Mouse (Mus musculus) left cerebral cortex, adult 11 months (tissue): ENCODE measurements at regions not wholly inside any gene's neighbourhood (a gene's known extent, or its start where the extent isn't known, plus 50 kb on each side); places are given as distances from the start of the nearest gene placed in this dataset.

ENCODE experiments used
- DNase-seq: peaks from one replicate; pipeline ENCODE4 v3.0.0; 2022; ENCODE audit warnings: low spot score

DNA sequence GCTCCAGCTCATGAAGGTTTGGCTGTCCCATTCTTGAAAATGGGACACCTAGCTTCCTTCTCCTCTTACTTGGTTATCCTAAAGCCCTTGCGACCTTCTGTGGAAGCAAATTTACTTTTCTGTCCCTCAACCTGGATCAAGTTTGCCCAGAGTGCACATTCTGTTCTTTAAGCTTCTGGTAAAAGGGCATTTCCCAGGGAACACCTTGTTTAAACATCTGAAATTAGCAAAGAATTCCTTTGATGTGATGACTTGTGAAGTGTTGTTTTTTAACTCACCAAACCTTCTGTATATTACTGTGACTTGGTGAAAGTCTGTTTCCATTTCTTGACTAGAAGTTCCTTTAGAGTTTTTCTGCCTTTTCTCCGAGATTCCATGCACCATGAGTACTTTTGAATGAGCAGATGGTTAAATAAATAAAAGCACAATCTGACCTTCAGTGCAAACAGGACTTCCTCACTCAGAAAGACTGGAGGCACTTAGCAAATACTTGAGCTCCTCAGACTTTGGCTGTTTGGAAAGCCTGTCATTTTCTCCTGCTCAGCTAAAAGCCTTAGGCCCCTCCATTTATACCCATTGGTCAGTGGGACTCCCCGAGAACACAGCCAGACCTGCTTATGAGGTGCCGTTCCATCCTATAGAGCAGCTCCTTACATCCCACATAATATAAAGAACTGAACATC lies 69.3 kb upstream of the Rprm start:
- DNase-seq: no peak

DNA sequence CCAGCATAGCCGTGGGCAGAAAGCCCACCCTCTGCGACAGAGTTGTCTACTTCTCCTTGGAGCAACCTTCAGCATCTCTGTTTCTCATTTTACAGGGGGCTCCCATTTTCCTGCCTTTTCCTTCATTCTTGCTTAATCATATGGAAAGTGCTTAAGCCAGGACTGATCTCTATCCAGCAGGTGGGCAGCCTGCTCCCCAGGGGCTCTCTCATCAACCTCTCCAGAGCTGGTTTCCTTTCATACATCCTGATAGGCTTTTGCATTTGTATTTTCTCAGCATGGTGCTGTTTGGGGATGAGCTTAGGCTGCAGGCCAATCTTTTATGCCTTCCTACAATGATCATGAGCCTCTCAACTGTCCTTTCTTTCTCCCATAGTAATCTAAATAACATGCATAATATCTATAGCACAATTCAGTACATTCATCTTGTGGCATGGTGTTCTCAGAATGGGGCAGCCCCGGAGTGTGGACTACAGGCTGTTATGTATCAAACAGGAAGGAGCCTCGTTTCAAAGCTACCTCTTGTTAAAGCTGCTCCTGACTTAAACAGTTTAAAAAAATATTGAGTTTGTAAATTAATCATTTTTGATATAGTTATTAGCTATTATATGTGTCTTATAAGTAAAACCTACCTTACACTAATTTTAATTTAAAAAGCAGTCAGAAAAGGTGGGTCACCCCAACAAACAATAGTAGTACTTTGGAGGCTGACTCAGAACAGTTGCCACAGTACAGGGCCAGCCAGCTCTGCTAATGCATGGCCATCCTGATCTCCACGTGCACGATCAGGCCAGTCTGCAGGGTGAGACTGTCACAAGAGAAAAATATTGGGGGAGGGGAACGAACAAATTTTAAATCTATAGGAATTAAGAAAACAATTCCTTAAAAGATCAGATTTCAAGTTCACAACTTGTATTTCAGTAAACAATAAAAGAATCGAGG lies 73.6 kb upstream of the Rprm start:
- no peak for DNase-seq

DNA sequence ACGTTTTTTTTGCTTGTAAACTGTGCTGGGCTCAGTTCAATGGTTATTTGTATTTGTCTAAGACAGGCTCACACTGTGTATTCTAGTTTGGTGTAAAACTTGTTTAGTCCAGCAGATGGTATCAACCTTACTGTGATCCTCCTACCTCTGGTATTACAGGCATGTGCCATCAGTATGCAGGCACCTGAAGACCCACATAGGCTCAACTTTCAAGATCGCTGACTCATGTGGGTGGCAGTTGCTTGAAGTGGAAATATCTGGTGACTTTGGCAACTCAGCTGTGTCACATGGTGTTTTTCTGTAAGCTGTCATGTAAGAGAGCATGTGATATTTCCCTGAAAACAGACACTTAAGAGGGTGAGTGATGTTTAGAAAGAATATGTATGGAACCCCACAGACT lies 92.2 kb upstream of the Rprm start:
- DNase-seq: no peak

DNA sequence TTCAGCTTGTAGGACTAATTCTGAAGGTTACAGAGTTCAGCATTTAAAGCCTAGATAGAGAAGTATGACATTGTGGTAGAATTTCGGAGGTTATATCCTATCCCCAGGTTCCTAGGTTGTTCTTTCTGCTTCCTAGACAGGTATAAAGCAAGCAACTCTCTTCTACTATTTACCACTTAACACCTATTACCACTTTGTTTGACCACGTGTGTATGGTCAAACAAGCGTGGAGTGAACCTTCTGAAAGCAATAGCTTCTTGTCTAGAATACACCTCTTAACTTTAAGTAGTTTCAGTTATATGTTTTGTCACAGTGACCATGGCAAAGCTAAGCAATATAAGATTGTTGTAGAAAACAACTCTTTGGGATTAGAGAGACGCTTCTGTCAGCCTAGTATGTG lies 105.5 kb upstream of the Rprm start:
- no peak for DNase-seq

DNA sequence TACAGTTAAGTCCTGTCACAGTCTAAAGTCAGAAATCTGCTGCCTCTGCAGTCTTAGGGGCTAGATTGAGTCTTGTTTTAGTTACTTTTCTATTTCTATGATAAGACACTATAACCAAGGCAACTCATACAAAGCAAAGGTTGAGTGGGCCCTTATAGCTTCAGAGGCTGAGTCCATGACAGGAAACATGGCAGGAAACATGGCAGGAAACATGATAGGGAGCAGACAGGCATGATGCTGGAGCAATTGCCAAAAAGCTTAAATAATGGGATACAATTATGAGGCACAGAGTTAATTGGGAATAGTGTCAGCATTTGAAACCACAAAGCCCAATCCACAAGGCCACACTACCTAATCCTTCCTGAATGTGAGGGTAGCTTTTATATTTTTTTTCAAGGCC lies 113.0 kb upstream of the Rprm start:
- no peak for DNase-seq

DNA sequence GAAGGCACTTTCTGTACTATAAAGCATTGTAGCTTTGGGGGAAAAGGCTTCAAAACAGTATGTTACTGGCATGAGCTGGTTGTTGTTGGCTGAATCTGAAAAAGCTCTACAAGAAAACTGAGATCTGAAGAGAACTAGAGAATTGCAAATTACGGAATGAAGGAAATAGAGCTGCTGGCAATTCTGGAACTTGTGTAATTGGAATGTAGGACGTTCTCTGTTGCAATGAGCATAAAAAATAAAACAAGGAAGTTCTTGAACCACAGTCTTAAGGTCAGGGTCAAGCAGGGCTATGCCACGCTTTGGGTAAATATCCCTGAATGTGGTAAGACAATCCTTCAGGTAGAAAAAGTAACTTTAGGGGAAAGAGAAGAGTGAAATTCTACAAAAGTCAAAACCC lies 130.2 kb upstream of the Rprm start:
- DNase-seq: no peak

DNA sequence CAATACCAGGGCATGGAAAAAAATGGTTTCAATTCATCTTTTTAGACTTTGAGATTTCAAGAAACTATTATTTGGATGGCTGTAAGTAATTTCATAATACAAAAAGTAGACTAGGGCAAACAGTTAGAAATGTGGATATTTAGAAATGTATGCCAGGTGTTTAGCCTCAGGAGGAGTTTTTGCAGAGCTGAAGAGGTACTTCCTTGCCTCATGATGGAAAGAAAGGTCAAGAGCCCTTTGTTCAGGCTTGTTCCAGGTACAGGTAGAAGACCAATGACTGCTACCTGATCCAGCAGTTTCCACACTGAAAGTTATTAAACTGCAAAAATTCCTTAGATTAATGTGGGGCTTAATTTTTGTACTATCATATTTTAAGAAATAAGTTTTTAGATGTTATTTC lies 143.3 kb upstream of the Rprm start:
- DNase-seq: no peak

DNA sequence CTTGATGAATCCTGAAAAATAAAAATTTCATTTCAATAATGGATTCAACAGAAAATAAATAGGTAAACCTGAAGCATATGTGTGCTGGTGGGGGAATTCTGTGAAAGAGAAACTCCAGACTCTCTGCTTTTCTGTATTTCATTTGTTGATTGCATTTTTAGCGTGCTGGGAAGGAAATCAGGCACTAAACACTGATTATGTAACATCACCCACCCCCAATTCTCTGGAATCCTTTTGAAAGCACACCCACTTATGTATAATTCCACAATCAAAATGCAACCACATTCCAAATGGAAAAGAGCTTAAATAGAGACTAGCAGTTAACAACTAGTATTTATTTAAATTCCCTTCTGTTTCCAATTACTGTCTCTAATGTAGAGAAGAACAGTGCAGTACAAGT lies 143.7 kb upstream of the Rprm start:
- DNase-seq: no peak

DNA sequence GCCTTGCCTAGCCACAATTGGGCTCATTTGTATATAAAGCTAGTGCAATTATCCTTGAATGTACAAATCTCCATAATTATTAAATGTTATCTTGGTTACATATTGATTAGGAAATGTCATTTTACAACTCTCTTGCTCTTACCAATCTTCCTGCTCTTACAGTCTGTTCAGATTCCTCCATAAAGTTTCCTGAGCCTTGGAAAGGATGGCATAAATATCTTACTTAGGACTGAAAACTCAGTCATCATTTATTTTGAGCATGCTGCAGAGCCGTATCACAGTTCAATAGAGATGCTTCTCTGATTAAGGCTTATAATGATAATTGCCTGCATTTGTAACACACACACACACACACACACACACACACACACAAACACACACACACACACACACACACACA lies 151.4 kb upstream of the Rprm start:
- no peak for DNase-seq

DNA sequence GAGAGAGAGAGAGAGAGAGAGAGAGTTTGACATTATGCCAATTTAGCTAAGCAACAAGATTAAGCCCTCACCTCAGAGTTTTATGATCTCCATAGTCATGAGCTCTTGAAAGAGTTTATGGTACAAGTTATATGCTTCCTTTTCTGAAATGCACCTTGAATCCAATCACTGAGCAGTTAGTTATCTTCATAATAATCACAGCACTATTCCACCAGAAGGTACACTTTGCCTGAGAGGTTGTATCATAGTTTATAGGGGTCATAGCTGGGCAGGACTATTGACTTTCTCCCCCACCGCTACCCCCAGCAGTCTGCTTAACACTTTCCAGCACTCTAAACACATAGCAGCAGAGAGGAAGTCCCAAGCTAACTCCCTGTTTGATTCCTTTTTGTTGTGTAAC lies 151.8 kb upstream of the Rprm start:
- DNase-seq: no peak

DNA sequence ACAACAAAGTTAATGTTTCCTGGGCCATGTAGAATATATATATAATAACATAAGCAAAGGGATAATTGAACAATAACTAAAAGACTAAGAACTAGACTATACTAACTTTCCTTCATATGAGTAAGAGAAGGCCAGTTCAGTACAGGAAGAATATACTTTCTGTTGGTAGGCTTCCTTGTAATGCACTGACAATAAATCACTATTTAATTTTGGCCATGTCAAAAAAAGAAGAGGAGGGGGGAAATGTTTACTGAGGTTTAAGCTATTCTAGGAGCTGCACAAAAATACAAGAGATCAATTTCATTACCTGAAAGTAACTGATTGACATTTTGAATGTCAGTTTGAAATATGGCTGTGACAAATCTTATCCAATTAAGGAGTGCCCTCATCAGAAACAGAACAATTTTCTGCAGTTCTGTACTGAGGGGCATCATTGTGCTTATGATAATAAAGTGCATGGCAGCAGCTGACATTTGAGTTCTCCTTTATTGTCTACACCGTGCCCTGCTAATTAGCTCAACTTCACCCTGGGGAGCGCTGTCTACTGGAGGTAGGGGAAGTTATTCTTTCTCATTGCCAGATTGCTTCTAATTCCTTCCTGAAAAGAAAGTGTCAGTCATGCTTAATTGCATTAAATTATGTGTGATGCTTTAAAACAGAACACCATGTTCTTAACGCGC lies 171.2 kb upstream of the Galnt13 start:
- peak; percentile 0 for DNase-seq

DNA sequence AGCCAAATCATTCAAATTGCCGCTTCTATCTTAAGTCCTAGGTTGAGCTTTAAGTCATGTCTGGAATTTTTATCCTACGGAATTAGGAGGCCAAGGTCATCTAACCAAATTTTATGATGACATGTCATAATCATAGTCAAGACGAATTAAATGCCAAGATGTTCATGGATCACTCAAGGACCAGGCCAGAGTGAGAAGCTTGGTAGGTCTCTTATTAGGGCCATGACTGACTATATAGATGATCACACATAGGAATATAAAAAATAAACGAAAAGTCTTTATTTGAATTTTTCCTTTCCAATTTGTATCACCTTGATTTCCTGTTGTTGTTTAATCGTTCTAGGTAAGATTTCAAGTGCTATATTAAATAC lies 170.7 kb upstream of the Galnt13 start:
- no peak for DNase-seq

DNA sequence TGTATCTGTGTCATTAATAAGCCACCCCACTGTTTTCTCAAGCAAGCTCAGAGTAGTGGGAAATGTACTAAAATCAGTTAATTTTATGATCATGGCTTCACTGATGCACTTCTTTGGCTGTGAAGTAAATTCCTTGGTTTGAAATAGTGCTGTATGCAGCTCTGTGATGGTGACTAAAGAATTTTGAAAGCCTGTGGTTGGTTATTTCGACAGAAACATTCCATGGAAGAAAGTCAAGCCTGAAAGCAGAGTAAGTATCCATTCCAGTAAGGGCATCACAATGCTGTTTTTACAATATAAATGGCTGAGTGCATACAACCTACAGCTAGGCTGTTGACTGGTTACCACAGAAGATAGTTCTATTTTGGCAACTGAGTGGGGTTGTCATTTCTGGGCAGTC lies 154.2 kb upstream of the Galnt13 start:
- DNase-seq: no peak

DNA sequence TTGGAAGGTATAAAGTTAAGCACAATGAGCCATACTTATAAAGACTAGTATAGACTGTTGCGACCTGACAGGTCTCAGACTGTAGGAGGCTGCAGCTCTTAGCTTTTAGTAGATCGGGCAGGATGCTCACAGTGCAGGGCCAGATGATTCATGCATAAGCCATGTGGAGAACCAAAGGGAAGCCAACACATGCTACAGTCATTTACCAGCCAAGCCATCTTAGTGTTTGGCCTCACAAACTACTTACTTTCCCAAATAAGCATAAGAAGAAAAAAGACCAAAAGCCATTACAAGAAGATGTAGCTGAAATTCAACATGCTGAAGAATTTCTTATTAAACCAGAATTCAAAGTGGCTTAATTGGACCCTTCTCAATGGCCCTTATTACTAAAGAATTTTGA lies 152.2 kb upstream of the Galnt13 start:
- DNase-seq: no peak

DNA sequence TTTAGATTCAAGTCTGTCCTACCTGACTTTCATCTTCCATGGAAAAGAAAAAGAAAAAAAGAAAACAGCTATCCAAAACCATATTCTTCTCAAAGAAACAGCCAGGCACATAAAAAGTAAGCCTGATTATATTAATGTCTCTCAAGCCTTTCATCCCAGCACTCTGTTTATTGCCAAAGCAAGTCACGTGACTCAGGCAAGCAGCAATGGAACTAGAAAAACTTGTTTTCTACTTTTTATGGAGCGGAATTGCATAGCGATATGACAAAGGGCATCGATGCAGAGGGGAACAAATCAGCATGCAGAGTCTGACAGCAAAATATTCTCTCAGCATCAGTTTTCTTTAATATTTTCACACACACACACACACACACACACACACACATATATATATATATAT lies 130.6 kb upstream of the Galnt13 start:
- DNase-seq: no peak

DNA sequence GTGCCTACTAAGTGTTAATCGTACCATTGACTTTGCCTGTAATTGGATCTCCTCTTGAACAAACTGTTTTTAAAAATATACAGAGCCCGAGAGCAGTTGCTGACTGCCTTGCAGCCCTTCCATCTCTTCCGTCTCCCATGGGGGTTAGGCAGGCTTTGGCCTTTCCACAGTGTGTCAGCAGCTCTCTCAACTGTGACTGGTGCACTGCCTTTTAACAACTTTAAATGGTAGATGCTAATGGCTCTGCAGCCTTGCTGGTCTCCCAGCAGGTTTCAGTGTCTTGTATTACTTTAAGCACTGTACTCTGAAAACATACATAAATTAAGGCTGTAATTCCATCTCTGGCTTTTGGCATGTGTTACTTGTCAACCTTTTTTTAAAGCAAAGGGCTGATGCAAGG lies 117.6 kb upstream of the Galnt13 start:
- no peak for DNase-seq

DNA sequence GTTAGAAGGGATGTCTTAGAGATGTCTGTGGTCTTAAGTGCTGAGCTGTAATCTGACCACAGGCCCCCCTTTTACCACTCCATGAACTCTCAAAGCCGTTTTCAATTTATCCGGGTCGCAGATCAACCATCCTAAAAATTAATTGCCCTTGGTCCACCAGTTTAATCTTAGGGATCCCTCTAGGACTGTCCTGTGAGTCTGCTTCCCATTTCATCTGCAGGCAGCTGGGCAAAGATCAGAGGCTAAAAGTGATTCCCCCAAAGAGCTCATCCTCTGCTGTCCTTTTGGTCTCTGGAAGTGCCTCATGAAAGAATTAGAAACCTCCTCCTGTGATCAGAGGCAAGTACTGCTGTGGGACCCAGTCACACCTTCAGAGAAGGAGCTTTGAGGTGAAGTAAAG lies 69.2 kb upstream of the Galnt13 start:
- DNase-seq: no peak

DNA sequence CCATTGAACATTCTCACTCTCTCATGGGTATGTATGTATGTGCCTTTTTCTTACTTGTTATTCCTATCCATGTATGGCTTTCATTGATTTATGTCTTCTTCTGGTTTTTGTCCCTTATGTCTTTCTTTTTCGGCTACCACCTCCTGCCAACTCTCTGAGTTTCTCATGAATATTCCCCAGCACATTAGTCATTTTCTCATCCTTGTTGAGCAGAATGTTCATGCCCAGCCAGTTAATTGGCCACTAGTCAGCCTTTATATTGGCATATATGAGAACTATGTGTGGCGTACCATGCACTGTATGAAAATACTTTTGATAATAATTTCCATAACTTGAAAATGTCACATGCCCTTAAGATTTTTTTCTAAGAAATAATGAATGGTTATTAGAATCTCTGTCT lies 56.8 kb upstream of the Galnt13 start:
- DNase-seq: no peak
